Mouse (Mus musculus) small intestine, adult 2 months (tissue): ENCODE measurements around the gene Flnb.

ENCODE experiments used
- CTCF ChIP-seq: fragments of 200-500 bp; IDR thresholded peaks from 2 replicates; pipeline ENCODE4 v1.5.1; 2012; ENCODE audit warnings: low read depth, mild to moderate bottlenecking, control low read depth, inconsistent platforms, low read length, moderate library complexity, mixed read lengths; ENCODE audit not compliant: insufficient replicate concordance, insufficient read length; ENCODE audit errors: extremely low read depth
- POLR2A ChIP-seq: fragments of 200-500 bp; IDR thresholded peaks from 2 replicates; pipeline ENCODE4 v1.6.1; 2012; ENCODE audit warnings: low read depth, mild to moderate bottlenecking, control low read depth, inconsistent platforms, low read length, moderate library complexity

- TF ChIP-seq CTCF (no peak), POLR2A (no peak)
Measured at GRCm38 (mm10) chr14:7874495-7874894, 56.7 kb downstream of the Flnb start.
